Mouse (Mus musculus) heart, adult 8-10 months (tissue): ENCODE data around the gene Susd4. TPM values are rescaled to one million over a fixed set of nuclear protein-coding genes. Genes with fewer than 3 reads are reported as not detected.

Experiments
- DNase-seq: peaks from one replicate; pipeline ENCODE4 v3.0.0; 2022; ENCODE audit warnings: low spot score
- total RNA-seq, 4 experiments: library from RNA; stranded (reverse); gene quantifications; 2 replicates each; pipeline ENCODE4 v1.2.4; 2022

Gene Susd4
- total RNA-seq, 4 experiments from 2014 or later, result 0.12 to 0.57 (median 0.28) TPM

DNA sequence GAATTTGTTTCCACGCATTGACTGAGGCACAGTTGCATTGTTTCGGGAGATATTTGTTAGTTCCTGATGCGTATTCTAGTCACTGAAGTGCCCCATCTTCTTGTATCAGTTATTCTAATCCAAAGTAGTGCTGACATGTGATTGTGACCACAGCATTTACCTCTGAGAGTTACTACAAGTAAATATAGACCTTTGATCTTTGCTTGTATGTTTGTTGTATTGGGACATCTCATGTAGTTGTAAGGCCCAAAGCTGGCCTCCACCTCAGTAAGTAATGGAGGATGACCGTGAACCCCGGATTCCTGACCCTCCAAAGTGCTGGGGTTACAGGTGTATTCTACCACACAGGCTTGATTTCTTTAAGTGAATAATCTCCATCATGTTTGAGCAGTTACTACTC, 152.5 kb downstream of the Susd4 start:
- no peak for DNase-seq

DNA sequence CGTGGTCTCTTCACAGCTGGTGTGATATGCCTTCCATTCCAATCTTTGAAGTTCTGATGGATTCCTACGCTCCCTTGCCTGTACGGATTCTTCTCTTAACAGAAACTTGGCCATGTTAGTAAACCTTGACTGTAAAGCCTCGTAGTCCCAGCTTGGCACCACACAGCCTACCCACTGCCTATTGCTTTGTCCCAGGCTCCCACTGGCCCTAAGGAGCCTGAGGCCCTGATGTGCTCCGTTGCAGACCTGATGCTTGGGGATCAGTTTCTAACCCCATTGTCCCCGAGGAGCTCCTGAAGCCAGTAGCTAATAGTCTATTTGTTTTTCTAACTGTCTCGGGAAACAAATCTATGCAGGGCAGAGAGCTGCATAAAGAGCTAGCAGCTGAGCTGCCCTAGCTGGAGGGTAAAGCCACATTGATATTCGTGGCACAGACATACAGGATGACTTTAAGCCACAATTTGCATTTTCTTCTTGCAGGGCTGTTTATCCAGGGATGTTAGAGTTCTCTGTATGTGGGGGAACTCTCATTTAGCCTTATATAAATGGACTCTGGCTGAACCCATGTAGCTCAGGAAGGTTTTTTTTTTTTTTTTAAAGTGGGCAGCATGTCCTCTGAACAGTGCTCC, 155.2 kb downstream of the Susd4 start:
- no peak for DNase-seq

DNA sequence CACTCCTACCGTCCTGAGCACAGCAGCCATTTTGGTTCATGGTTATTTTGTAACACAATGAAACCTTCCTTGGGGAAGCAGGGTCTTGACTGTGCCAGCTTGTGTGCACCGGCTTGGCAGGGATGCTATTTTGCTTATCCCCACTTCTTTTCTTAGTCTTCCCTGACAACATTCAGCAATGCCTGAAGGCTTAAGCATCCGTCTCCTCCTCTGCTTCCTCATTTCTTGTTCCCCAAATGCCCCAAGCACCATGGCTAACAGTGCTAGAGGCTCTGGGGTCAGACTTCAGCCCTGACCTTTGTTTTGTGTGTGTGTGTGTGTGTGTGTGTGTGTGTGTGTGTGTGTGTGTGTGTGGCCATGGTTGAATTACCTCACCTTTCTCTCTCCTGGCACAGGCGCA, 159.2 kb downstream of the Susd4 start:
- no peak for DNase-seq

DNA sequence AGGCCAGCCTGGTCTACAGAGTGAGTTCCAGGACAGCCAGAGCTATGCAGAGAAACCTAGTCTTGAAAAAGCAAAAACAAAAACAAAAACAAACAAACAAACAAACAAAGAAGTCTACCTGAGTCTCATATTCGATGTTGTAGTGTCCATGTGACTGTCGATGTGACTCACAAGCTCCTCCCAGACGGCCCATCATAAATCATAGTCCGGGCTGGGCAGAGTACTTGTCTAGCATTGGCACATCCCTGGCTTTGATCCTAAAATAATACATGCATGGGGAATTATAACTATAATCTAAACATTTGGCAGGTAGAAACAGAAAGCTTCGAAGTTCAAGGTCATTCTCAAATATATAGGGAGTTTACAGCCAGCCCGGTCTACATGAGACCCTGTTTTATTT, 162.8 kb downstream of the Susd4 start:
- no peak for DNase-seq

DNA sequence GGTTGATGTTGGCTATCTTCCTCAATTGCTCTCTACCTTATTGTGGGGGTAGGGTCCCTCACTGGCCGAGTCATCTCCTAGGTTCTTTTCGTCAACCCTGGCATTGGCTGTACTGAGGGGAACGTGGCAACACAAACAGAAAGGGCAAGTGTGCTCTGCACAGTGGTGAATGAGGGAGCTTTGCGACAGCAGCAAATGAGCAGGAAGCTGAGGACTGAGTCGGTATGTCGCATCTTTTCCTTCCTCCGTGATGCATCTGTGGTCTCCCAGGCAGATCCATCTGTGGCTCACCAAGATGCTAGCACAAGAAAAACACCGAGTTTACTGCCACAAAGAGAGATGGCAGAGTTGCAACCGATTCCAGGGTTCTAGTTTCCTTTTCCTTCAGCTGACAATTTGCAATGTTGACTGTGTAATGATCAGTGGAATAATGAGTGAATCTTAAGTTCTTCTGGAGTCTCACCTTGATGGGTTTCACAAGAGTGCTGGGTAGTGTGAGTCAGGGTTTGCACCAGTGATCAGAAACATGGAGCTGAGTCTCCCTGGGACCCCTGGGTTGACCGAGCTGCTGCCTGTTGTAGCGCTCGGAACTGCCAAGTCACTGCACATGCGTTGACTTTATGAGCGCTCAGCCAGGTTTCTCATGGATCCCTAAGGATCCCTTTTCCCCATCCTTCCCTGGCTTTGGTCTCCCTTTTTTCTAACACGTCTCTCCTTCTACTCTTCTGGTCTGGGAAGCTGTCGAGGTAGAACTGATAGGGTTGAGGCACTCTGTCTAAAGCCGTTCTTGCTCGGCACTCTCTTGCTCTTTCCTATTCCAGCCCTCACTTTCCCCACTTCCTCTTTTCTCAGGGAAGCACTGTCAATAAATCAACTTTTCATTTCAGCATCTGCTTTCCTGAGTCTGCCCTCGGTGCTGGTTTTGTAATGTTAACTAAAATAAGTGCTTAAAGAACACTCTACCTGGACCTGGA, 164.5 kb downstream of the Susd4 start:
- no peak for DNase-seq

DNA sequence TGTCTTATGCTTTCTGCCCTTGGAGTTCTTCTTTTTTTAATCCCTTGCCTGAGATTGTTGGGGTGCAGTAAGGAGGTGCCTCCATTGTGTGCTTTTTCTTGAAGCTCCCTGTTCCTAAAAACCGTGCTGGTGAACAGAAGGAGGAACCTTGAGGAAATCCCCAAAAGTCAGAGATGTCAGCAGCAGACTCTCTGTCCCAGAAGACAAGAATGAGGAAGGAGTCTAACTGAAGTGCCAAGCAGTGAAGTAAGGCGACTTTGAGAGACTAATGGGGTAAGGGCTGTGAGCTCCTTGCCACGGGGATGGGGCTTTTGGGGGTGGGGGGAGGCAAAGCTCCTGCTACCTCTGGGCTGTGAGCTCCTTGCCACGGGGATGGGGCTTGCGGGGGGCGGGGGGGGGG, 171.8 kb downstream of the Susd4 start:
- DNase-seq, result no peak

DNA sequence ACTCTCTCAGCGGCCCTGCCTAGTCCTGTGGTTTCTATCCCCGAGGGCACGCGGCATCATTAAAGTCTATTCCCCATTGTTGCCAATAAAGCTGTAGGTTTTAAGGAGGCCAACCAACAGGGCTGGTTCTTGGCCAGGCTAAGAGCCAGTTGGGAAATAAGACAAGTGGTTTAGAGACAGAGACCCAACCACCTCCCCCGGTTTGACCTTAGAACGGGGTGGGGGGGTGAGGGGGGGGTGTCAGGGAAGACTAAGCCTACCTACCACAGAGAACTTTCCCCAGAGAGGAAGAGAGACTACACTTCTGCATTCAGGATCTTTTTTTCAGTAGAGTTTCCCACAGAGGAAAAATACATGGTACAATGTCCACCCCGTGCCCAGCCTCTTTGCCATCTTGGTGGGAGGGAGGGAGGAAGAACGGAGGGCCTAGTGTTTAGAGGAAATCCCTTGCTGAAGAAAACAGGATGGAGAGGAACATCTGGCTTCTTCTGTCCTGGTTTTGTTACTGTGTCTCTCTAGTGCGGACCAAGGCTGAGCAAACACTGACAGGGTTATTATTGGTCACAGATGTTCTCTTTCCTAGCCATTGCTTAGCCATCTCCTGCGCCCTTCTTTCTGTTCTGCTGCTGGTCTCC, 173.9 kb downstream of the Susd4 start:
- no peak for DNase-seq

DNA sequence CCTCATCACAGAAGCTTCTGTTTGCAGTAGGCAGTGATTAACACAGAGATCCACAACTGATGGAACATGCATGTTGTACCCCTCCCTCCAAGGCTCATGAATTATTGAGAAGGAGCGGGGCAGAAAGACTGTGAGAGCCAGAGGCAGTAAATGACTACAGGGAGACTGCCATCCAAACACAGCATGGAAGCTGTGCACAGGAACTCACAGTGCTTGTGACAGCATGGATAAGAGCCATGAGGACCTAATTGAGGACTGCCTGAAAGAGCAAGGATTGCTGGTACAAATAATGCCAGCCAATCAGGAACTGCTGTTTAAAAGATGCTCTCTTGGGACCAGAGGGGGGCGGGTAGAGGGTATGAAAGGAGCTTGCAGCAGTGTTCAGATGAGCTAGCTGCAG, 178.3 kb downstream of the Susd4 start:
- no peak for DNase-seq

DNA sequence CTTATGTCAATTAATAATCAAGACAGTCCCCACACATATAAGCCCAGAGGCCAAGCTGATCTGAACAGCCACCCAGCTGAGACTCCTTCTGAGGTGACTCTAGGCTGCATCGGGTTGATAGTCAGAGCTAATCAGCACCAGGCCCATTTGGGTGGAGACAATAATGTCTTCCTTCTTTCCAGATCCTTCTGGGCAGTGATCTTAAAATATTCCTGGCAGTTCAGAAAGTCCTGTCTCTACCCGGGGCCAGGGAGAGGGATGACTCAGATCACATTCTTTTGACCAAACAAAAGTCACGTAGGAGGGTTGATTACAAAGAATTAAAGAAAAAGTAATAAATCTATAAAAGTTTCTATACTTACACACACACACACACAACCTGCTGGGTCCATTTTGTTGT, 180.3 kb downstream of the Susd4 start:
- no peak for DNase-seq

DNA sequence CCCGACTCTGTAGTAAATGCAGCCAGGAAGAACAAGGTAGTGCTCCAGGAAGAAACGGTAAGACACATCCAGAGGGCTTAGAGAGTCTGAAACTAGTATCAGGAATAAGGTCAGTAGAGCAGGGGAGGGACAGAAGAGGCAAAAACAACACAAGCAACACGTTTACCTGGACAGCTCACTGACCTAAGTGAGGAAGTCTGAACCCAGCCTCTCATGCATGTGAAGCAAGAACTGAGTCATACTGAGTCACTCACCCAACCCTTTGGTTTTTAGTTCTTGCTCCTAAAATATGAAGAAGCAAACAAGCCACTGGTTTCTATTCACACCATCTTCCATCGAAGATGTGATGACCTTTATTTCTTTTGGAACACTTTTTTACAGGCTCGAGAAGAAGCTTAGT, 181.0 kb downstream of the Susd4 start:
- no peak for DNase-seq

DNA sequence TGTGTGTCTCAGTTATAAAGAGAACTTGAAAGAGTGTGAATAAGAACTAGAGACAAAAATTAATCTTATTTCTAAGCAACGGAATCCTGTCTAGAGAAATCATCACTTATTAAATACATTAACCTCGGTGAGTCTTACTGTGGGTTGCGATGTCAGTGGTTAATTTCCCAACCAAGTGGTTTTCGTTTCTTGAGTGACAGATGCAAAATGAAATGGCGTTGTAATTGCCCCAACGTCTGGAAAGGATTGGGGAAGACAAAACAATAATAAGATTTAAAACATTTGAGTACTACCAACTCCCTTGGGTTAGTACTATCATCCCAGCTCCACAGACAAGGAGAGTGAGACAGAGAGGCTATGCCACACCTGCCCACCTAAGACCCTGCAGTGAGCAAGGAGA, 181.9 kb downstream of the Susd4 start:
- DNase-seq, result no peak

Other genes starting within 250 kb of the Susd4 start
- gene Capn2, start 246.3 kb upstream of the Susd4 start, total RNA-seq, result 10 to 100 TPM; 53.7 to 72.8 (median 63.5) TPM
- gene Capn8, start 198.9 kb upstream of the Susd4 start, total RNA-seq, result not detected
- not detected for gene Ccdc185, start 14.7 kb upstream of the Susd4 start, total RNA-seq
- gene Tlr5, start 190.9 kb downstream of the Susd4 start, total RNA-seq, result 1 to 10 TPM in 2 of 4 experiments, under 1 TPM in 2; 0.69 to 1.1 (median 0.99) TPM